Mouse (Mus musculus) midbrain, embryonic 10.5 days (tissue): ENCODE data around the gene Cbl. TPM values are rescaled to one million over a fixed set of nuclear protein-coding genes. Genes with fewer than 3 reads are reported as not detected.
"Not testable (repeated sequence)": the region's sequence is repeated elsewhere in the genome, so short reads cannot be mapped to it uniquely, and the experiment has no call there.

ENCODE experiments used
- DNase-seq: peaks from one replicate; pipeline ENCODE4 v3.0.0-alpha.2; 2017; ENCODE audit warnings: low spot score
- H3K27ac ChIP-seq: fragments of 300-500 bp; sonication (generic); replicated peaks from 2 replicates; pipeline ENCODE4 v1.5.1; 2016; ENCODE audit warnings: mild to moderate bottlenecking
- H3K27me3 ChIP-seq: fragments of 300-500 bp; sonication (generic); 2 replicates; pipeline ENCODE4 v1.6.1; 2016; ENCODE audit warnings: low read depth, mild to moderate bottlenecking; ENCODE audit not compliant: poor library complexity, severe bottlenecking
- H3K36me3 ChIP-seq: fragments of 300-500 bp; sonication (generic); 2 replicates; pipeline ENCODE4 v1.6.1; 2016; ENCODE audit warnings: mild to moderate bottlenecking, moderate library complexity
- H3K4me1 ChIP-seq: fragments of 300-500 bp; sonication (generic); 2 replicates; pipeline ENCODE4 v1.6.1; 2016
- H3K4me3 ChIP-seq: fragments of 300-500 bp; sonication (generic); 2 replicates; pipeline ENCODE4 v1.5.1; 2016; ENCODE audit warnings: mild to moderate bottlenecking, moderate library complexity
- H3K9me3 ChIP-seq: fragments of 300-500 bp; sonication (generic); replicated peaks from 2 replicates; pipeline ENCODE4 v1.6.1; 2016; ENCODE audit warnings: mild to moderate bottlenecking
- WGBS: fragments of 180-500 bp; shearing (Covaris S2); methylation state at CpG from one replicate; pipeline ENCODE4 v1.1.7; 2016; 5-methylcytosine and 5-hydroxymethylcytosine counted together
- polyA plus RNA-seq: library from polyadenylated mRNA; unstranded; fragments of >200 nt; fragmentation: Nextera tagmentation; extraction: Ambion mirVana; gene quantifications from 2 replicates; pipeline ENCODE4 v1.2.1, GENCODE M21; 2016

Gene Cbl
- polyA plus RNA-seq, 1 experiment from 2014 or later: 21.7 TPM

DNA sequence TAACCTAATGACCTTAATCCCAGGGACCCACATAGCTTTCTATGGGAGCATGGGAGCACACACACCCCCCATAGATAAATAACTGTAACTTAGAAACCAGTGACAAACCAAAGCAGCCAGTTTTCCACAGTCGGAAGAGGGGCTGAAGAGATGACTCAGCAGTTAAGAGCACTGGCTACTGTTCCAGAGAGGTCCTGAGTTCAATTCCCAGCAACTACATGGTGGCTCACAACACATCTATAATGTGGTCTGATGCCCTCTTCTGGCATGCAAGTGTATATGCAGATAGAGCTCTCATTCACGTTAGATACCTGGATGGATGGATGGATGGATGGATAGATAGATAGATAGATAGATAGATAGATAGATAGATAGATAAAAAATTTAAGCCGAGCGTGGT is 117.7 kb downstream of the Cbl start:
- no peak overlapping the region for H3K4me3 ChIP-seq
- H3K27me3 ChIP-seq: no peaks in the 10 kb centered on the region
- H3K4me1 ChIP-seq: peaks cover 18% of the 10 kb centered on the region
- H3K27ac ChIP-seq: no peak overlapping the region
- WGBS: 89% methylated on average over 4 of the region's 4 CpGs
- H3K36me3 ChIP-seq: no peaks in the 10 kb centered on the region
- no peak for DNase-seq
- H3K9me3 ChIP-seq: no peaks in the 10 kb centered on the region

DNA sequence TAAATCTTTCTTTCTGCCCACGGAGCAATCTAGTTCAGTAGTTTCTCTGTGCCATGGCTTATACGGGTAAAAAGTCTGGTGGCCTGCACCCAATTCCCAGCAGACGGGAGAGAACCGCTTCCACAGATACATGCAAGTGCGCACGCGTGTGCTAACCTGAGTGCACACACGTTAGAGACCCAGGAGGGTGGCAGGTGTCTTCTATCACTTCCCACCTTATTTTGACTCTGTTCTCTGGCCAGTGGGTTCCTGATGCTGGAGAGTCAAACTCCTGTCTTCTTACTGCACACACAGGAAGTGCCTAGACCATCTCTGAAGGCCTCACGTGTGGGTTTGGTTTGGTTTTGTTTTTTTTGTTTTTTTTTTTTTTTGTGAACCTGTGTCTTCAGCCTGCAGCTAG is 118.2 kb downstream of the Cbl start:
- Histone ChIP-seq H3K36me3 (peaks cover 1% of the 10 kb centered on the region), H3K27me3 (no peaks in the 10 kb centered on the region), H3K4me3 (no peak overlapping the region), H3K4me1 (peaks cover 23% of the 10 kb centered on the region), H3K9me3 (no peaks in the 10 kb centered on the region), H3K27ac (no peak overlapping the region)
- no peak for DNase-seq
- WGBS: 91% methylated on average over 9 of the region's 9 CpGs

DNA sequence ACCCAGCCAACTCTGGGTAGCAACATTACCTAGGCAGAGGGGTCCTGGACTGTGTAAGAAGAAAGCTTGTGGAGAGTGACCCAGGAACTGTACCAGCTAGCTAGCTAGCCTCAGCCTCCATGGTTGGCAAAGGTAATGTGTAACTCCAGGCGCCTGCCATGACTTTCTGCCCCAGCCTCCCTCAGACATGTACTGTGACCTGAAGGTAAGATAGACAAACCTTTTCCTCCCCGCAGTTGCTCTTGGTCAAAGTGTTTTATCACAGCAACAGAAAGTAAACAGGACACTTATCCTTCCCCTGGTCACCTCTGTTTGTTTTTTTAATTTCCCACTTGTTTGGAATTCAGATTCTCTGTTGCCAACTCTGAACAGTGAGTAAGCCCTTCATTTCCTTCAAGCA is 119.4 kb downstream of the Cbl start:
- H3K27me3 ChIP-seq: no peaks in the 10 kb centered on the region
- H3K4me3 ChIP-seq: no peak overlapping the region
- peak overlapping the region; percentile 94; the same call in 1 of the 2 replicates for H3K27ac ChIP-seq
- 94% methylated on average over 2 of the region's 2 CpGs for WGBS
- no peaks in the 10 kb centered on the region for H3K9me3 ChIP-seq
- no peak for DNase-seq
- H3K36me3 ChIP-seq: peaks cover 12% of the 10 kb centered on the region
- H3K4me1 ChIP-seq: peaks cover 34% of the 10 kb centered on the region

DNA sequence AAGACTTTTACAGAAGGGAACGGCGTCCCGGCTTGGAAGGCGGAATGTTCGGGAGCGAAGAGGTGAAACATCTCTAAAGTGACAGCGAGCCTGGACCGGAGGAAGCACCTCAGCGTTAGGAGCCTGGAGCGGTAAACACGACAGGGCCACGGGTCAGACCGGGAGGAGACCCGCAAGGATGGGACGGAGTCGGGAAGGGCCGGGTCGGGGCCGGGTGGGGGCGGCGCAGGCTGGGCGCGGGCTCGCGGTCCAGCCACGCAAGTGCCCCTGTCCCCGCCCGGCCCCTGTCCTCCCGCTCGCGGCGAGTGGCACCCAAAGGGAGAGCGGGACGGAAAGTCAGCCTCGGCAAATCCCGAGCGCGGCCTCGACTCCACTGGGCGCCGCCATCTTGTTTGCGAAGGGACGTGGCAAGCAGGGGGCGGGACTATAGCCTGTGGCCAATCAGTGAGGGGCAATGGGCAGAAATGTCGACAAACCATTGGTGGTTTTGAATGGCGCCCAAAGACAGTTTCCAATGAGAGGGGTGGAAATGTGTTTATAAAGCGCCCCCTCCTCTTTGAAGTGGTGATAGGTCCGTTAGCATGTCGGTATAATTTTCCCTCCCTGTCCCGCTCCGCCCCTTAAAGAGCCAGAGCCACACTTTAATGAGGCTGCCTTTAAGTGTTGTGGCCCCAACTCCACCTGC is 120.6 kb downstream of the Cbl start, which contains the start of the genes Gm49380 and Rnf26:
Gene Gm49380 (minus strand): TSS at position 396 of the 685 bp plus-strand sequence.
Gene Rnf26 (minus strand): TSS at position 413 of the 685 bp plus-strand sequence.
- no peaks in the 10 kb centered on the region for H3K27me3 ChIP-seq
- peaks cover 46% of the 10 kb centered on the region for H3K4me1 ChIP-seq
- under 1% methylated on average over 51 of the region's 51 CpGs for WGBS
- no peaks in the 10 kb centered on the region for H3K9me3 ChIP-seq
- peak within 1 kb of the TSS; percentile 94 for H3K27ac ChIP-seq
- peaks cover 22% of the 10 kb centered on the region for H3K36me3 ChIP-seq
- DNase-seq: peak; percentile 95
- H3K4me3 ChIP-seq: peak within 1 kb of the TSS; percentile 92

DNA sequence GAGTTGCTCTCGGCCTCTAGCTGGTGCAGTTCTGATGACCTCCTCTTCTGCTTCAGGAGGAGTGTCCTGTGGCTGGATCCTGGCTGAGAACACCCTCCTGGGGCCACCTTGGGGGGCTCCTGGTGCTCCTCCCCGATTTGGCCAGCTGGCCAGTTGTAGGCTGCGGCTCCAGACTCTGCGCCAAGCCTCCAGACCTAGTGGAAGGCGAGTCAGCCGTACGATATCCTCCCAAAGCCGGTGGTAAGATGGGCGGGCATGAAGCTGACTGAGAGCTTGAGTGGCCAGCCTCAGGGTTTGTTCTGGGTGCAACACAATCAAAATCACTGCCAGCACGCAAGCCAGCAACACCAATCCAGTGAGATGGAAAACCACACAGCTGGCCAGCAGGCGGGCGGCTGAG is 121.9 kb downstream of the Cbl start:
- H3K27ac ChIP-seq, H3K27me3 ChIP-seq, DNase-seq, H3K9me3 ChIP-seq: not testable (repeated sequence)
- peaks cover 60% of the 10 kb centered on the region for H3K4me1 ChIP-seq
- peaks cover 36% of the 10 kb centered on the region for H3K36me3 ChIP-seq
- WGBS: 75% methylated on average over 10 of the region's 12 CpGs
- peak overlapping the region; percentile 92 for H3K4me3 ChIP-seq

DNA sequence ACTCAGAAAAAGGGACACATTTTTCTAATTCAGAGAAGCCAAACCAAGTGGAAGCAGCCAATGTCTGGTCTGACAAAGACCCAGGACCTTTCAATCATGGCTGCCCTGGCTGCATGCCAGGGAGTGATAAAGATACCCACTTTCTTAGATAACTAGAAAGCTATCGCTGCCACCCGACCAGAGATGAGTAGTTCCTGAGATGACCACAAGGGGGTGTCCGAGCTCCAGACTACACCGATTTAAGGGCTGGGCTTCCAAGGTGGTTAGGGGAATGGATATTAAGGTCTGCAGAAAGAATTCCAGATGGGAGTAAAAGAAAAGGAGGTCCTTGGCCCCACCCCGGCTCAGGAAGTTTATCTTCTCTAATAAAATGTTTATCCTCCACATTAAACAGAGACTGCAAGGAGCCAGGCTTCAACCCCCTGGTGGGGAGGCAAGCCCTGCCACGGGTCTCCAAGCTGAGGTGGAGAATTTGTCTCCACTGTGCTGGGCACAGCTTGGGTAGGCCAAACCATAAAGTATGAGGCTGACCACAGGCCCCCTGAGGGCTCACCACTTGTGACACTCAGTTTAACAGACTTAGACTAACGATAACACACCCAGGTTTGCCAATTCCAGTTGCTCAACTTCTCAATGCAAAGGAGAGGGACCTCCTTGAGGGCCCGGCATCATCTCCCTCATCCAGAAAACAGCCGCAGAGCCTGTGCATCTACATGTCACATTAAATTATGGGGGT is 124.3 kb downstream of the Cbl start:
- Histone ChIP-seq H3K27me3 (no peaks in the 10 kb centered on the region), H3K36me3 (peaks cover 58% of the 10 kb centered on the region), H3K4me3 (peak overlapping the region; percentile 28), H3K9me3 (no peaks in the 10 kb centered on the region), H3K27ac (no peak overlapping the region), H3K4me1 (peaks cover 72% of the 10 kb centered on the region)
- DNase-seq: peak; percentile 76
- 38% methylated on average over 9 of the region's 9 CpGs for WGBS

DNA sequence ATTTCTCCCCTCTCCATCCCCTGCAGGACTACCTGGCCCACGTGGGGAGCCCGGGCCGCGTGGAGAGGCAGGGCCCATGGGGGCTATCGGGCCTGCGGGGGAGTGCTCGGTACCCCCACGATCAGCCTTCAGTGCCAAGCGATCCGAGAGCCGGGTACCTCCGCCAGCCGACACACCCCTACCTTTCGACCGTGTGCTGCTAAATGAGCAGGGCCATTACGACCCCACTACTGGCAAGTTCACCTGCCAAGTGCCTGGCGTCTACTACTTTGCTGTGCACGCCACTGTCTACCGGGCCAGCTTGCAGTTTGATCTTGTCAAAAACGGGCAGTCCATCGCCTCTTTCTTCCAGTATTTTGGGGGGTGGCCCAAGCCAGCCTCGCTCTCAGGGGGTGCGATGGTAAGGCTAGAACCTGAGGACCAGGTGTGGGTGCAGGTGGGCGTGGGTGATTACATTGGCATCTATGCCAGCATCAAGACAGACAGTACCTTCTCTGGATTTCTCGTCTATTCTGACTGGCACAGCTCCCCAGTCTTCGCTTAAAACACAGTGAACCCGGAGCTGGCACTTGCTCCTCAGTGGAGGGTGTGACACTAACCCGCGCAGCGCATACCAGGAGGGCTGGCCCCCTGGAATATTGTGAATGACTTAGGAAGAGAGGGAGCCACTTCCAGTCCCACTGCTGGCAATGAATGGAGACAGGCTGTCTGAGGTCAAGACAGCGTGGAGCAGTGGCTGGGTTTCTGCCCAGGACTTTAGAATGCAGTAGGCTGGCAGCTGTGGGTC is 125.4 kb downstream of the Cbl start:
- peaks cover 66% of the 10 kb centered on the region for H3K4me1 ChIP-seq
- no peaks in the 10 kb centered on the region for H3K27me3 ChIP-seq
- DNase-seq: no peak
- H3K9me3 ChIP-seq: no peaks in the 10 kb centered on the region
- peak overlapping the region; percentile 45 for H3K4me3 ChIP-seq
- WGBS: 81% methylated on average over 31 of the region's 31 CpGs
- peaks cover 66% of the 10 kb centered on the region for H3K36me3 ChIP-seq
- H3K27ac ChIP-seq: peak overlapping the region; percentile 83

DNA sequence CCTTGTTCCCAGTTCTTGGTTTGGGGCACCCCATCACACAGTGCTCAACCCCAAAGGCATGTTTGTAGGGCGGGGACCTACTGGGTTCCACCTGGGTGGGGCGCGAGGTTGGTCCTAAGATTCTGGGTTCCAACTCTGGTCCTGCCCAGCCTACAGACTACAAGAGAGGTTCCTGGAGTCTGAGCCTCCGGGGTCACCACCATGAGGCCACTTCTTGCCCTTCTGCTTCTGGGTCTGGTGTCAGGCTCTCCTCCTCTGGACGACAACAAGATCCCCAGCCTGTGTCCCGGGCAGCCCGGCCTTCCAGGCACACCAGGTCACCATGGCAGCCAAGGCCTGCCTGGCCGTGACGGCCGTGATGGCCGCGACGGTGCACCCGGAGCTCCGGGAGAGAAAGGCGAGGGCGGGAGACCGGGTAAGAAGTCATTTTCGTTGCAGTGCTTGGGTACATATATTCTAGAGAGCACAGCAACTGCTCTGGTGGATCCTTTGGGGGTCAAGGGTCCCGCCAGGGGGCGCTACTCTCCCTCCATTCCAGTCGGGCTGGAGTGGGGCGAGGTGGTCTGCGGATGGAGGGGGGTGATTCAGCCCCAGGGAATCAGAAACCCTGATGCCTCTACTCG is 126.2 kb downstream of the Cbl start:
- DNase-seq: peak; percentile 67
- 34% methylated on average over 25 of the region's 25 CpGs for WGBS
- H3K27ac ChIP-seq: peak overlapping the region; percentile 83
- peaks cover 66% of the 10 kb centered on the region for H3K36me3 ChIP-seq
- H3K4me1 ChIP-seq: peaks cover 69% of the 10 kb centered on the region
- no peaks in the 10 kb centered on the region for H3K9me3 ChIP-seq
- H3K4me3 ChIP-seq: peak overlapping the region; percentile 45
- H3K27me3 ChIP-seq: no peaks in the 10 kb centered on the region

DNA sequence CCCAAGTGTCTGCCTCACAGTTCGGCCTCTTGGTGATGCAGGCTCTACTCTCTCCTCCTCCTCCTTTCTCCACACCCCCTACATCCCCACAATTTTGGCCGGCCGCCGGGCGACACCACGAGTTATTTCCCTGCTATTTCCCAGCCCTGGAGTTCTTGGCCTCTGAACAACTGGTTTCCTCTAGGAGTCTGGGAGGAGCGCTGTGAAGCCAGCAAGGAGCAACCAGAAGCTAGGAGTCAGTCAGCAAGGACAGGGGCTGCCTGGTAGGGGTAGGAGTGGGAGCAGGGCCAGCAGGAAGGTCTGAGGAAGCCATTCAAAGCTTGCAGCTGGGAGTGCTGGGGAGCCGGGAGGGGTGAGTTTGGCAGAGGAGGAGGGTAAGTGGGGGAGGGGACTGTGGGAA is 126.7 kb downstream of the Cbl start, which contains the start of gene C1qtnf5:
Gene C1qtnf5 (plus strand): TSS at position 136 of the 400 bp plus-strand sequence.
- peak within 1 kb of the TSS; percentile 83 for H3K27ac ChIP-seq
- no peaks in the 10 kb centered on the region for H3K27me3 ChIP-seq
- H3K36me3 ChIP-seq: peaks cover 66% of the 10 kb centered on the region
- 42% methylated on average over 8 of the region's 8 CpGs for WGBS
- H3K4me1 ChIP-seq: peaks cover 69% of the 10 kb centered on the region
- H3K9me3 ChIP-seq: no peaks in the 10 kb centered on the region
- H3K4me3 ChIP-seq: peak within 1 kb of the TSS; percentile 45
- DNase-seq: peak; percentile 41

DNA sequence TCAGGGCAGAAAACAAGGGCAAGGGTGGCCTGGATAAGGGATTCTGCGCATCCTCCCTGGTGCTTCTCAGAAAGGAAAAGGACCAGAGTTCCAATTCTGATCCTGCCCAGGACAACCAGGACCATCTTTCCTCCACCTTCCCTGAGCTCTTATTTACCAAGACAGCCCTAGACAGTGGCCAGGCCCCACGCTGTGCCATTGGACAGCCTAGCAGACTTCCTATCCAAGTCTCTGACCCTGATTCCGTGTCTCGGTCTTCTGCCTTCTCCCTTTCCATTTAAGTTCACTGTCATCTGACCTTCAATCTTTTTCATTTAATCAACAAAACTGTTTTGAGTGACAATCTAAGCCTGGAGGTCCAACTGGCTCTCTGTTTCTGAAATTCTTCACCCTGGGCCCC is 127.3 kb downstream of the Cbl start:
- WGBS: 66% methylated on average over 4 of the region's 4 CpGs
- Histone ChIP-seq H3K4me3 (peak overlapping the region; percentile 45), H3K36me3 (peaks cover 67% of the 10 kb centered on the region)

DNA sequence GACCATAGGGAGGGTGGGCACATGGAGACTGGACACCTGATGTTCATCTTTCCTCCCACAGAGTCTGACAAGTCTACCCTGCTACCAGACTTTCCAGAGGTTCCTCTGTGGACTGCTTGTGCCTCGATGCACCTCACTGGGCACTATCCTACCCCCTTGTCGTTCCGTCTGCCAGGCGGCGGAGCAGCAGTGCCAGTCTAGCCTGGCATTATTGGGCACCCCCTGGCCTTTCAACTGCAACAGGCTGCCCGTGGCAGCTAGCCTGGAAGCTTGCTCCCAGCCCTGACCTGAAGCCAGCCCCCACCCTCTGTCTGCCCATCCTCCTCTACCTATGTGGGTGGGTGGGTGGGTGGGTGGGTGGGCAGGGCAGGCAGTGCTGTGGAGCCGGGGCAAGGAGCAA is 127.7 kb downstream of the Cbl start:
- H3K27ac ChIP-seq: peak overlapping the region; percentile 83
- no peak for DNase-seq
- peaks cover 71% of the 10 kb centered on the region for H3K36me3 ChIP-seq
- no peaks in the 10 kb centered on the region for H3K9me3 ChIP-seq
- H3K4me3 ChIP-seq: peak overlapping the region; percentile 45; the same call in 1 of the 2 replicates
- H3K27me3 ChIP-seq: no peaks in the 10 kb centered on the region
- peaks cover 71% of the 10 kb centered on the region for H3K4me1 ChIP-seq
- 95% methylated on average over 7 of the region's 7 CpGs for WGBS

More for the DNA sequence above, 127.3 kb downstream of the Cbl start:
- no peak for DNase-seq
- Histone ChIP-seq H3K4me1 (peaks cover 69% of the 10 kb centered on the region), H3K27me3 (no peaks in the 10 kb centered on the region), H3K27ac (peak overlapping the region; percentile 83), H3K9me3 (no peaks in the 10 kb centered on the region)

DNA sequence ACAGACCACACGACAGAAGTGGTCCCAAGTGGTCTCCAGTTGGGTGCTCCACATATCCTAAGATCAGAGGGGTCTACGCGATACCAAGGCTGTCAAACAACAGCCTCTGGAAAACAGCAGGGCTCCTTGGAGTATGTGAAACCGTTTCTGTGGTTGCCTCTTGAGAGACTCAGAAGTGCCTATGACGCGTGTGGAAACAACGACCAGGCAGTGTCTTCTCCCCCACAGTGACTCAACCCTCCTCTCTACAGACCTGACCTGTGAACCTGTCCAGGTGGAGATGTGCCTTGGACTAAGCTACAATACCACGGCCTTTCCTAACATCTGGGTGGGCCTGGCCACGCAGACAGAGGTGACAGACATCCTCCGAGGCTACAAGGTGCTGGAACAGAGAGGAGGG is 128.1 kb downstream of the Cbl start:
- H3K4me3 ChIP-seq: no peak overlapping the region
- H3K4me1 ChIP-seq: peaks cover 70% of the 10 kb centered on the region
- peak overlapping the region; percentile 83; the same call in 1 of the 2 replicates for H3K27ac ChIP-seq
- 88% methylated on average over 10 of the region's 10 CpGs for WGBS
- H3K27me3 ChIP-seq: no peaks in the 10 kb centered on the region
- H3K36me3 ChIP-seq: peaks cover 71% of the 10 kb centered on the region
- DNase-seq: no peak
- no peaks in the 10 kb centered on the region for H3K9me3 ChIP-seq
